Mouse (Mus musculus) layer of hippocampus, postnatal 10 days (tissue): Measurements from ENCODE around the gene Sowahb. TPM values are rescaled to one million over a fixed set of nuclear protein-coding genes. Genes with fewer than 3 reads are reported as not detected.

ENCODE experiments used
- DNase-seq, 2 experiments: peaks; one replicate each; pipeline ENCODE4 v3.0.0; 2021; ENCODE audit warnings: low spot score in 2 of 2
- long read RNA-seq: library from polyadenylated mRNA; stranded (forward); transcript quantifications from one replicate; pipeline ENCODE4 v2.0.0, GENCODE M21; 2023
- total RNA-seq, 2 experiments: library from RNA; stranded (reverse); gene quantifications; 2 replicates each; pipeline ENCODE4 v1.2.3; 2021

The Sowahb gene
- total RNA-seq = 1 to 10 TPM in 1 of 2 experiments, under 1 TPM in 1; 0.87 to 1.0 TPM
- long read RNA-seq, partial matches to known transcripts = 0 of 1 reads
- long read RNA-seq, other reads (novel, unspliced or antisense) = 0 of 1 reads

DNA sequence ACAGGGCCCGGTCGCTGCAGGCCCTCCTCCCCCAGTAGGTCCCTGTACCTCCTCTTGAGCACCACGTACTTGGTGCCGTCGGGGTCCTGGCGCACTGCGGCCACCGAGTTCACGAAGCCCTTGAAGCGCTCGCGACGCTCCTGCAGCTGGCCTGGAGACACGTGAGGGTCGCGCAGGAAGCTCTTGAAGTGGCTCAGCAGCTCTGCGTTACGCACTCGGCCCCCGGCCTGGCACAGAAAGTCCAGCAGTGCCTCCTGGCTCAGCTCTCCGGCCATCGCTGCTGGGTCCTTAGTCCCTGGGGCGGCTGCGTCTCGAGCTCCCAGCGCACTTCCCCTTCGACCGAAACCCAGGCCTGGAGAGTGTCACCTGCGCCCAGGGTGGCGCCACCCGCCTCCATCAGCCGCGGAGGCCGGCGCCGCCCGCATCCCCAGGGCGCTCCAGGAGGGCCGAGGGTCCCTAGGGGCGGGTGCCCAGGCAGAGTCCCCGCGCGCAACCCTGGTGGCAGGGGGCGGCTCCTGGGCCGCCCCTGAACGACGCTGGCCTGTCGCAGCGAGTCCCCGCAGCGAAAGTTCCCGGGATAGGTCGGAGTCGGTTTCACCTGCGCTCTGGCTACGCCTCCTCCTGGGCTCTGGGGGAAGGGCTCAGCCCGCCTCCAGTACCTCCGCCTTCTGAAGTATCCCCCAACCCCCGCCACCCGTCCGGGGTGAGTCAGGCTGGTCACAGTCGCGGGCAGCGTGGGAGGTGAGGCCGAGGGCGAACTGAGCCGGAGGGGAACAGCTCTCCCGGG lies at the start of gene Sowahb:
Sowahb (minus strand) TSS at position 439 of the 787 bp plus-strand sequence.
- DNase-seq = no peak

DNA sequence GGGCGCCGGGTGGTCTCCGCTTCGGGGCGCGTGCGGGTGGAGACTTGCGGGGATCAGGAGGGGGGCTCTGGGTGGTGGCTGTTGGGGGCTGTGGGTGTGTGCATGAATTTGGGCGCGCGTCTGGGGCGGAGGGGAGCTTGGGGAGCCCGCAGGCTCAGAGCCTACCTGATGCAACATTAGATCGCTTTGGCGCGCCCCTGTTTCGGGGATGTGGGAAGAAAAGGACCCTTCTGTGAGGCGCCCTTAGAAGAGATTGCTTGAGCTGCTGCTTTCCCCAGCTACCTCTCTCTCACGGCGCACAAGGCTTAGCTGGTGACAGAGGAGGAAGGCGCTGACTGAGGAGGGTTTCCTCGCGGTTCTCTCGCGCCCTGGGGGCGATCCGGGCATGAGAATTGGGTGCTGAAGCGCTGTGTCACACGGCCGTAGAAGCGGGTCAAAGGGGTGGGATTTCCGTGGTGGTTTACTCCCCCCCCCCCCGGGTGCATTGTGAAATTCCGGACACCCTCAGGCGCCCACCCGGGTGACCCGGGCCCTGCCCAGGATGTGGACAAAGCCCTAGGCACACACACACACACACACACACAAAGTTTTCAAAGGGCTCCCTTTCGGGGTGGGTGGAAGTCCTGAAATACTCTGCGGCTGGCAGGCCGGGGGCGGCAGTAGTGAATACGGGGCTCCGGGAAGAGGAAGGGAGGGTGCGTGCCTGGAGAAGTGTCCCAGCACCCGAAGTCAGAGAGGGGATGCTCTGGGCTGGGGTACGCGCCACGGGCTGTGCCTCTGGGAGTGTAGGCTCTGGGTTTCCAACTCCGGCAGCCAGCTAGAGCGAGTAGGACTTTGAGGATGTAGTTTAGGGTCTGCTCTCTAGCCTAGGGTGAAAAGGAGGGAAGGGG lies 49.1 kb upstream of the Sowahb start:
- peak; percentile 32 to 58 for DNase-seq

GRCm38 (mm10) chr5:93092857-93093622 lies 48.2 kb upstream of the Sowahb start, which contains the start of gene Sept11:
Gene Sept11 (plus strand): TSS chr5:93093437.
- peak; percentile 94 to 96 for DNase-seq

GRCm38 (mm10) chr5:93092147-93092781 lies 47.4 kb upstream of the Sowahb start:
- DNase-seq = peak in 1 of 2 experiments; percentile 32

- DNase-seq = no peak
These were observed 46.4 kb upstream of the Sowahb start for GRCm38 (mm10) chr5:93091266-93091665.

- DNase-seq = no peak
These were observed 41.1 kb upstream of the Sowahb start for GRCm38 (mm10) chr5:93085900-93086299.

GRCm38 (mm10) chr5:93085015-93085598 lies 40.3 kb upstream of the Sowahb start:
- no peak for DNase-seq

GRCm38 (mm10) chr5:93079596-93079995 lies 34.8 kb upstream of the Sowahb start:
- no peak for DNase-seq

- no peak for DNase-seq
These were observed 33.0 kb upstream of the Sowahb start for GRCm38 (mm10) chr5:93077661-93078323.

- DNase-seq = no peak
These were observed 16.0 kb upstream of the Sowahb start for GRCm38 (mm10) chr5:93060865-93061264.

- DNase-seq = no peak
These were observed 9.0 kb upstream of the Sowahb start for GRCm38 (mm10) chr5:93053606-93054397.

DNA sequence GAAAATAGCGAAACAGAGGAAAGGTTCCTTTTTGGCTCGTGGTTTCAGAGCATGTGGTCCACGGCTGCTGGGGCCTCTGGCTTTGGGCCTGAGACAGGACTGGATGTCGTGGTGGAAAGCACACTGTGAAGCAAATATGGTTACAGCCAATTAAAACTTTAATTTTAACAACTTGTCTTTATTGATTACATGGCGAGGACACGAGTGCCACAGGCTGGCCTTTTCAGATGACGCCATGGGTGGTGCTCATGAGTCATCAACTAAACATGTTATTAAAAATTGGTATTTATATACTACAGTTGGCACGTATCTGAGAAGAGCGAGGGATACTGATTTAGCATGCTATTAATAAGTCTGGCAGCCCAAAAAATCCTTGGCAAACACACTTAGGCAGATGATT lies 7.1 kb upstream of the Sowahb start:
- no peak for DNase-seq

GRCm38 (mm10) chr5:93051041-93051440 lies 6.2 kb upstream of the Sowahb start:
- no peak for DNase-seq

DNA sequence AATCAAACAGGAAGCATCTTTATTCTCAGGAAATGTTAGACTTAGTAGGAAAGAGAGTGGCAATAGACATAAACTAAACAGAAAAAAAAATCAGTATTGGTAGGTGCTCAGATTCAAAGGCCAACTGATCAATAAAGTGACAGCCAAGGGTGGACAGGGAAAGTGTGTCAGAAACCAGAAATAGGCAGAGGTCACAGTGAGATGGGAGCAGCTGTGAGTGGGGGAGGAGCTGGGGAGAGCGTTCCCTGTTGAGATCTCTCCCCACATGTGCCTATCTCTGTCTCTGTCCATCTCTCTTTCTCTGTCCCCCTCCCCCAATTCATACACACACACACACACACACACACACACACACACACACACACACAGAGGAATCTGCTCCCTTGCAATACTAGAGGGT lies 5.1 kb upstream of the Sowahb start:
- DNase-seq = no peak

DNA sequence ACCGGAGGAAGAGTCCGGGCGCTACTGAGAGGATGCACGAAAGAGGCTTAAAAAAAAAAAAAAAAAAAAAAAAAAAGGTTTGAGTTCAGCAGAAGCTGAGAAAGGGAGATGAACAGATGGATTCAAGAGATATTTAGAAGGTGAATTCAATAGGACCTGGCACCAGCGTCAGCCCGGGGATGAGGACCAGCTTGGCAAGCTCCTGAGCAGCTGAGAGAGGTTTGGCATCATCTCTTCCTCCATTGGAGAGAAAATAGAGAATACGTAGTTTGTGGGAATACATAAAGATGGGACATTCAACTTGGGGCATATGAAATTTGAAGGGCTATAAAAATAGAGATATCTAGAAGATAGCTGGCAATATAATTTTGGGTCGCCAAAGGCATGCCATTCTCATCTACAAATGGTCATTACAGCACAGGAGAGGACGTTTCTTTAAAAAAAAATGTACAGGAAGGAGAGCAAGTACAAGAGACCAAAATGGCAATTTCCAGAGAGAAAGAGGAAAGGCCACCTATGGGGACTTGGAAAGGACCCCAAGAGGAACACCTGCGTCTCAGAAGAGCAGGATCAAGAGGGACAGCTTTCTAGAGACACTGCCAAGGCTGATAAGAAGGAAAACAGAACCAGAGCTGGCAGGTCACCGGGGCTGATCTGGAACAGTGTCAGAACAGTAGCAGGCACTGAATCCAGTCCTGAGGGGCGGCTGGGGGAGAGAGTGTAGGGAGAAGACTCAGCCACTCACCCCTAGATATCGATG lies 3.8 kb upstream of the Sowahb start:
- no peak for DNase-seq

GRCm38 (mm10) chr5:93046306-93046845 lies 1.6 kb upstream of the Sowahb start:
- no peak for DNase-seq

DNA sequence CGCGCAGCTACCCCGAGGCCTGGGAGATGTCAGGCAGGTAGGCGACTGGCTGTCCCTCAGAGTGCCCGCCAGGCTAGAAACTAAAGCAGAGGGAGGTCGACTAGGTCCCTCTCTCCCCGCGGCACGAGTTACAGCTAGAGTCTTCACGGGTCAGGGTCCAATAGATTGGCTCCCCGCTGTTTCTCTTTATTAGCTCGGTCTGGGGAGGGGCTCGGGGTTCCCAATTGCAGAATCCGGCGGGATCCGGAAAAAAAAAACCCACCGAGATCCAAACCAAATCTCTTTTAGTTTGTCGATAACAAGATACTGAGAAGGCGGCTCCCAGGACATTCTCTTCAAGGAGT lies 521 bp upstream of the Sowahb start:
- no peak for DNase-seq
